Mouse (Mus musculus) layer of hippocampus, postnatal 25 days (tissue): ENCODE measurements at regions not wholly inside any gene's neighbourhood (a gene's known extent, or its start where the extent isn't known, plus 50 kb on each side); places are given as distances from the start of the nearest gene placed in this dataset.

Experiments
- DNase-seq, 2 experiments: peaks; one replicate each; pipeline ENCODE4 v3.0.0; 2022; ENCODE audit warnings: mixed read lengths in 2 of 2, low spot score in 1 of 2; ENCODE audit errors: extremely low spot score in 1 of 2

GRCm38 (mm10) chr17:48858891-48859290, 73.3 kb upstream of the Lrfn2 start:
- DNase-seq: no peak

- no peak for DNase-seq
These were observed 61.7 kb upstream of the Lrfn2 start for GRCm38 (mm10) chr17:48870443-48870842.

GRCm38 (mm10) chr17:48877505-48877904, 54.7 kb upstream of the Lrfn2 start:
- no peak for DNase-seq

DNA sequence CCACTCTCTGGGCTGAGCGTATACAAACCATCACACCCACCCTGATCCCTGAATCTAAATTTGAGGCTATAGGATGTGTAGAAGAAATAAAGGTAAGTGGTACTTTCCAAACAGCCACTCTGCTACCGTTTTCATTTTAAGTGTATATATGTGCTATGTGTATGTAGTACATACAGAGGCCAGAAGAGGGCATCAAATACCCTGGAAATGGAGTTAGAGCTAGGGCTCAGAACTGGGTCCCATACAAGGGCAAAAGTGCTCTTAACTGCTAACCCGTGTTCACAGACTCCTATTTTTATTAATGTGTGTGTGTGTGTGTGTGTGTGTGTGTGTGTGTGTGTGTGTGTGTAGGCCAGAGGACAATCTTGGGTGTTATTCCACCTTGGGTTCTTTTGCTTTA, 51.6 kb upstream of the Lrfn2 start:
- no peak for DNase-seq

DNA sequence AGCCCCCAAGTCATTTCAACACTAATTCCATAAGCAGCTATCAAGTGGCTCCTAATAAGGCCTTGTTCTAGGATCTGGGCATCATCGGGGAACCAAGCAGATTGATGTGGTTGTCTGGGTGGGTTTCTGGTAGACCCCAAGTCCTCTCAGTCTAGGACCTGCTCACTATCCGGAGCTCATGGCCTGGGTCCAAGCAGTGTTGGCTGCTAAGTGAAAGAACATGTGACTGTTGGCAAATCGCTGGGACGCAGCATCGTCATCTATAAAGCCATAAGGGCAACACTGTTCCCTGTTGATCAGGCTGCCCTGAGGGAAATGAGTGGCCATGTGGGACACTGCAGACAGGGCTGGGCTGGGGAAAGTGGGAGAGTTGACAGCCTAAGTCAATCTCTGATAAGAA, 50.2 kb upstream of the Lrfn2 start:
- DNase-seq: no peak
